Mouse (Mus musculus) MEL (cell line): ENCODE measurements around the gene Slx1b. TPM values are rescaled to one million over a fixed set of nuclear protein-coding genes. Genes with fewer than 3 reads are reported as not detected.
"Not testable (repeated sequence)": the region's sequence is repeated elsewhere in the genome, so short reads cannot be mapped to it uniquely, and the experiment has no call there.

ENCODE experiments used
- DNase-seq: peaks from one replicate; pipeline ENCODE4 v3.0.0; 2011; ENCODE audit warnings: low read depth, low spot score
- H3K27ac ChIP-seq: 2 replicates; pipeline ENCODE4 v1.5.1; 2012; ENCODE audit warnings: low read depth, mild to moderate bottlenecking, control low read depth, low read length, moderate library complexity; ENCODE audit not compliant: control insufficient read depth
- H3K27me3 ChIP-seq, 2 experiments: fragments of 150-350 bp in 1 of 2; sonication (generic) in 1 of 2; 2 replicates each; pipeline ENCODE4 v1.6.1; 2012; ENCODE audit warnings: low read length in 2 of 2, mild to moderate bottlenecking in 2 of 2, improper control_type of control experiment in 1 of 2, moderate library complexity in 1 of 2; ENCODE audit not compliant: insufficient read depth in 2 of 2, control insufficient read depth in 1 of 2
- H3K36me3 ChIP-seq, 2 experiments: 2 replicates each; pipeline ENCODE4 v1.6.1; 2012 to 2014; ENCODE audit warnings: low read length in 2 of 2, improper control_type of control experiment in 1 of 2, inconsistent platforms in 1 of 2, mild to moderate bottlenecking in 1 of 2; ENCODE audit not compliant: insufficient read depth in 2 of 2, control insufficient read depth in 1 of 2
- H3K4me1 ChIP-seq, 2 experiments: fragments of 150-350 bp in 1 of 2; sonication (generic) in 1 of 2; 2 replicates each; pipeline ENCODE4 v1.6.1; 2012; ENCODE audit warnings: low read length in 2 of 2, improper control_type of control experiment in 1 of 2, mild to moderate bottlenecking in 1 of 2; ENCODE audit not compliant: insufficient read depth in 2 of 2, control insufficient read depth in 1 of 2
- H3K4me3 ChIP-seq, 2 experiments: fragments of 150-350 bp in 1 of 2; sonication (generic) in 1 of 2; 2 replicates each; pipeline ENCODE4 v1.5.1; 2012; ENCODE audit warnings: low read depth in 2 of 2, low read length in 2 of 2, mild to moderate bottlenecking in 2 of 2, moderate library complexity in 2 of 2, control low read depth in 1 of 2, improper control_type of control experiment in 1 of 2; ENCODE audit not compliant: control insufficient read depth in 1 of 2, insufficient read depth in 1 of 2
- H3K79me2 ChIP-seq: 2 replicates; pipeline ENCODE4 v1.6.1; 2012; ENCODE audit warnings: mild to moderate bottlenecking, low read length, moderate library complexity; ENCODE audit not compliant: control insufficient read depth, poor library complexity, insufficient read depth
- H3K9ac ChIP-seq: 2 replicates; pipeline ENCODE4 v1.6.1; 2012; ENCODE audit warnings: low read depth, mild to moderate bottlenecking, control low read depth, low read length, moderate library complexity; ENCODE audit not compliant: control insufficient read depth, poor library complexity, severe bottlenecking
- H3K9me3 ChIP-seq: fragments of 150-350 bp; sonication (generic); replicated peaks from 2 replicates; pipeline ENCODE4 v1.6.1; 2012; ENCODE audit warnings: mild to moderate bottlenecking, low read length, improper control_type of control experiment, moderate library complexity; ENCODE audit not compliant: insufficient read depth
- CTCF ChIP-seq, 3 experiments: IDR thresholded peaks in 2 of 3; conservative IDR thresholded peaks in 1 of 3; 2 replicates each; pipeline ENCODE4 v1.5.1; 2011 to 2012; ENCODE audit warnings: low read length in 3 of 3, low read depth in 2 of 3, mild to moderate bottlenecking in 2 of 3, improper control_type of control experiment in 1 of 3, inconsistent platforms in 1 of 3, mixed read lengths in 1 of 3, moderate library complexity in 1 of 3; ENCODE audit not compliant: control insufficient read depth in 1 of 3, insufficient read depth in 1 of 3, poor library complexity in 1 of 3, severe bottlenecking in 1 of 3
- GABPA ChIP-seq: IDR thresholded peaks from 2 replicates; pipeline ENCODE4 v1.6.1; 2012; ENCODE audit warnings: low read depth, mild to moderate bottlenecking, inconsistent platforms, low read length, improper control_type of control experiment, moderate library complexity
- KAT2A ChIP-seq: conservative IDR thresholded peaks from 2 replicates; pipeline ENCODE4 v1.6.1; 2012; ENCODE audit warnings: low read depth, low read length, improper control_type of control experiment, inconsistent platforms
- MAX ChIP-seq: IDR thresholded peaks from 2 replicates; pipeline ENCODE4 v1.6.1; 2011; ENCODE audit warnings: low read length, improper control_type of control experiment
- MYB ChIP-seq: IDR thresholded peaks from 2 replicates; pipeline ENCODE4 v1.6.1; 2011; ENCODE audit warnings: mild to moderate bottlenecking, low read depth, low read length, improper control_type of control experiment
- UBTF ChIP-seq: IDR thresholded peaks from 2 replicates; pipeline ENCODE4 v1.6.1; 2012; ENCODE audit warnings: low read depth, mild to moderate bottlenecking, inconsistent platforms, low read length, improper control_type of control experiment, moderate library complexity, borderline replicate concordance; ENCODE audit not compliant: insufficient read depth
- USF1 ChIP-seq: IDR thresholded peaks from 2 replicates; pipeline ENCODE4 v1.6.1; 2014; ENCODE audit warnings: low read depth, mild to moderate bottlenecking, inconsistent platforms, low read length, improper control_type of control experiment, moderate library complexity
- USF2 ChIP-seq, 2 experiments: IDR thresholded peaks; 2 replicates each; pipeline ENCODE4 v1.6.1; 2011 to 2012; ENCODE audit warnings: improper control_type of control experiment in 2 of 2, low read length in 2 of 2, borderline replicate concordance in 1 of 2, inconsistent platforms in 1 of 2, low read depth in 1 of 2, mild to moderate bottlenecking in 1 of 2; ENCODE audit not compliant: insufficient read depth in 1 of 2
- ZMIZ1 ChIP-seq: IDR thresholded peaks from 2 replicates; pipeline ENCODE4 v1.6.1; 2012; ENCODE audit warnings: low read depth, mild to moderate bottlenecking, inconsistent platforms, low read length, improper control_type of control experiment, moderate library complexity
- ZNF384 ChIP-seq: IDR thresholded peaks from 2 replicates; pipeline ENCODE4 v1.6.1; 2012; ENCODE audit warnings: low read depth, mild to moderate bottlenecking, inconsistent platforms, low read length, improper control_type of control experiment
- polyA plus RNA-seq, 2 experiments: library from polyadenylated mRNA; stranded (reverse) in 1 of 2; unstranded in 1 of 2; fragments of >175 nt in 1 of 2; fragments of >200 nt in 1 of 2; gene quantifications; 2 replicates each; pipeline versions ENCODE4 v1.2.1 to v1.2.4; 2012; ENCODE audit warnings: low replicate concordance in 2 of 2, low read depth in 1 of 2; ENCODE audit not compliant: insufficient read length in 2 of 2, insufficient read depth in 1 of 2, missing spikeins in 1 of 2
- total RNA-seq: library from RNA; depleted of rRNA; stranded (reverse); fragments of 300-350 nt; gene quantifications from 2 replicates; pipeline ENCODE4 v1.2.3, GENCODE M21; 2012

Slx1b gene
- total and polyA plus RNA-seq, 3 experiments: 4.6 to 10.2 TPM; not detected in 1

- peak overlapping the region; percentile 64 for H3K9ac ChIP-seq
- no peaks in the 10 kb centered on the region; a peak in 1 of 4 replicates for H3K27me3 ChIP-seq
- no peaks in the 10 kb centered on the region for H3K79me2 ChIP-seq
- no peaks in the 10 kb centered on the region for H3K36me3 ChIP-seq
- no peaks in the 10 kb centered on the region for H3K9me3 ChIP-seq
- no peak overlapping the region for H3K27ac ChIP-seq
- H3K4me1 ChIP-seq: no peaks in the 10 kb centered on the region
- DNase-seq: peak; percentile 51
- TF ChIP-seq GABPA: no peak
- TF ChIP-seq MAX: no peak
- no peak for TF ChIP-seq KAT2A
- no peak for TF ChIP-seq ZMIZ1
- TF ChIP-seq USF1: peak; percentile 41; the same call in 1 of the 2 replicates
- peak overlapping the region; percentile 59 to 60 for H3K4me3 ChIP-seq
Measured at GRCm38 (mm10) chr7:126739551-126739950, 44.0 kb upstream of the Slx1b start.

DNA sequence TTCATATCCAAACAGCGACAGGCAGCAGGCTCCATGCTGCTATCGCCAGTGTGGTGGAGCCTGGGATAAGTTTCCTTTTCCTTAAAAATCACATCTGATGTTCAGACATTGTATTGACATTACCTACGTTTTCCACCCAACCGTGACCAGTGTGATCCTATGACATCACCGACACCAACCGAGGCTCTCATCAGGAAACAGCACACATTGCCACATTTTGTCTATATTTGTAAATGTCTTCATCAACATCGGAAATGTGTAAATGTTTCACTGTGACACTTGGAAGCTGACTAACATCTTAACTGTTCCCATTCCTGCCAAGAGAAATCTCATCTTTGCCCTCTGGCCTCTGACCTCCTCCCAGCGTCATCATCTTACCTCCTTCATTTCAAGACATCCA lies 40.5 kb upstream of the Slx1b start:
- no peak for DNase-seq
- no peak overlapping the region for H3K4me3 ChIP-seq
- no peaks in the 10 kb centered on the region; a peak in 3 of 4 replicates for H3K27me3 ChIP-seq
- no peaks in the 10 kb centered on the region for H3K9me3 ChIP-seq
- H3K79me2 ChIP-seq: no peaks in the 10 kb centered on the region
- no peaks in the 10 kb centered on the region for H3K4me1 ChIP-seq
- H3K9ac ChIP-seq: no peak overlapping the region
- no peak for TF ChIP-seq ZNF384
- no peak for TF ChIP-seq ZMIZ1
- TF ChIP-seq MYB: no peak
- TF ChIP-seq CTCF (IDR thresholded peaks at IDR 0.05 in 2 of 3, conservative IDR thresholded peaks at IDR 0.05 in 1 of 3; ENCODE audit: control insufficient read depth in 1 of 3, insufficient read depth in 1 of 3, low read depth in 2 of 3, low read length in 3 of 3, poor library complexity in 1 of 3, severe bottlenecking in 1 of 3): no peak
- no peak for TF ChIP-seq USF2 (IDR thresholded peaks at IDR 0.05; ENCODE audit: borderline replicate concordance in 1 of 2, insufficient read depth in 1 of 2, low read depth in 1 of 2, low read length in 2 of 2)
- no peak for TF ChIP-seq UBTF
- H3K27ac ChIP-seq: no peak overlapping the region
- H3K36me3 ChIP-seq: no peaks in the 10 kb centered on the region

DNA sequence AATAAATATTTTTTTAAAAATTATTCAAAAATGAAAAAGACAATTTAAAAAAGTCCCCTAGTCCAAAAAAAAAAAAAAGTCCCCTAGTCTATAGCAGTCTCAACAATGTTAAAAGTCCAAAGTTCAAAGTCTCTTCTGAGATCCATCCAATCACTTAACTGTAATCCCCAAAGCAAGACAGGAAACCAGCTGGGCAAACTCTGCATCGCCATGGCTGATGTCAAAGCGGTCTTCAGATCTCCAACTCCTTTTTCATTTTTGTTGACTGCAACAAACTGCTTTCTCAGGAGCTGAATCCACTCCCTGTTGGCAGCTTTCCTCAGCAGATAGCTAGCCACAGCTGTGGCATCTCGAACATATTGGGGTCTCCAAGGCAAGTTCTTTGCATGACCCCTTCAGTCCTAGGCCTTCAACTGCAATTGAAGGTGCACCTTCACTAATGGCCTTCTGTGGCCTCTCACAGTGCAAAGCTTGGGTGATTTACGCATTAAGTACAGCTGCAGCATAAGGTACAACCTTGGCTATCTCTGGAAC lies 34.7 kb upstream of the Slx1b start:
- H3K36me3 ChIP-seq, H3K27me3 ChIP-seq, H3K9ac ChIP-seq: not testable (repeated sequence)
- peak; percentile 60; the same call in 1 of the 2 replicates for TF ChIP-seq ZNF384
- TF ChIP-seq, all 39 proteins: peak for 1; not testable (repeated sequence) for 38
- H3K4me3 ChIP-seq, H3K9me3 ChIP-seq, H3K79me2 ChIP-seq, H3K27ac ChIP-seq, H3K4me1 ChIP-seq, DNase-seq: not testable (repeated sequence)
